Mouse (Mus musculus): ENCODE results near the gene Rnf213. TPM values are rescaled to one million over a fixed set of nuclear protein-coding genes. Genes with fewer than 3 reads are reported as not detected.

Gene Rnf213
- 12.0 and 12.4 TPM in 2 replicates for polyA plus RNA-seq (2014; fragmentation: Nextera tagmentation; extraction: Ambion mirVana)

DNA sequence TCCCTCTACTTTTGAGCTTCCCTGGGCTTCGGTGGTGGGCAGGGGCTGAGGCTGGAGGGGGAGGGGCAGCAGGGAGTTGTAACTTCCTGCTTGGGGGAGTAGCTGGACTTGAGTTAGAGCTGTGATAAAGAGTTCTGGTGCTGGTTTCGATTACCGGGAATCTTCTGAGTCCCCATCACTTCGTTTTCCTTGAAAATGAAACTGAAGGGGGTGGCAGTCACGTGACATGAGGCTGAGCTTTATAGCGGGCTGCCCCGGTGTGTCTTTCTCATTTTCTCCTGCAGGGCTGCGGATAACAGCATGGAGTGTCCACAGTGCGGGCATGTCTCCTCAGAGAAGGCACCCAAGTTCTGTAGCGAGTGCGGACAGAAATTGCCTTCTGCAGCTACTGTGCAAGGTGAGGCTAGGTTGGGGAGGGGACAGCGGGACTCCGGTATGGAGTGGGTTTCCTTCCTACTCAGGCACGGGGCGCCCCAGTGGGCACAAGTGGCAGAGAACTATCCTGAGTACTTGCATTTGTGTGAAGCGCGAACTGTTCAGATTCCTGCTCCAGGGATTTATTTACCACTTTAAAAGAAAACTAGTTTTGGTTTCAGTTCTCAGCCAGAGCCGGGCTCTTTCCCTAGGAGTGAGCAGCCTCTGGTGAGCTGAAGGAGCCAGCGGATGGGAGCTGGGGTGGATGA, at the start of gene Rnf213:
Gene Rnf213 (plus strand): TSS at position 301 of the 683 bp plus-strand sequence.
- H3K36me3 ChIP-seq (ENCODE audit: control insufficient read depth, insufficient read depth, low read length), result peaks cover 9% of the 10 kb centered on the region; the same call in 1 of the 2 replicates
- no peaks in the 10 kb centered on the region for H3K27me3 ChIP-seq (ENCODE audit: control insufficient read depth, insufficient read depth, low read length)
- ATAC-seq (ENCODE audit: insufficient number of reproducible peaks, insufficient read depth, low FRiP score, low read depth), result 0 out of 2 replicates have a peak, but pooled peaks have one; percentile 15

GRCm38 (mm10) chr11:119344178-119344577, 48.7 kb upstream of the Rnf213 start:
- H3K36me3 ChIP-seq (ENCODE audit: control insufficient read depth, insufficient read depth, low read length), result peaks cover 10% of the 10 kb centered on the region; the same call in 1 of the 2 replicates
- no peak overlapping the region for H3K4me3 ChIP-seq (ENCODE audit: control insufficient read depth in 1 of 2, insufficient read depth in 1 of 2, low read depth in 1 of 2, low read length in 2 of 2)
- ATAC-seq (ENCODE audit: insufficient number of reproducible peaks, insufficient read depth, low FRiP score, low read depth), result no peak
- H3K4me1 ChIP-seq (ENCODE audit: control insufficient read depth in 2 of 2, insufficient read depth in 2 of 2, low read length in 2 of 2), result peaks cover 8 to 10% of the 10 kb centered on the region in 2 experiments
- no peaks in the 10 kb centered on the region for H3K9me3 ChIP-seq (ENCODE audit: control insufficient read depth, low read length)
- no peaks in the 10 kb centered on the region for H3K27me3 ChIP-seq (ENCODE audit: control insufficient read depth, insufficient read depth, low read length)
- 90% methylated on average over 8 of the region's 8 CpGs for WGBS
- H3K9ac ChIP-seq (ENCODE audit: low read length), result no peak overlapping the region
- H3K4me2 ChIP-seq (ENCODE audit: low read length), result no peak overlapping the region
- H3K27ac ChIP-seq (replicated peaks in 1 of 2; ENCODE audit: control insufficient read depth in 1 of 2, insufficient read depth in 1 of 2, low read depth in 2 of 2, low read length in 2 of 2), result no peak overlapping the region

More for the DNA sequence above, at the start of gene Rnf213:
- H3K4me2 ChIP-seq (ENCODE audit: low read length), result peak within 1 kb of the TSS; percentile 96
- no peaks in the 10 kb centered on the region for H3K9me3 ChIP-seq (ENCODE audit: control insufficient read depth, low read length)
- 1% methylated on average over 19 of the region's 19 CpGs for WGBS
- H3K27ac ChIP-seq (replicated peaks in 1 of 2; ENCODE audit: control insufficient read depth in 1 of 2, insufficient read depth in 1 of 2, low read depth in 2 of 2, low read length in 2 of 2), result peak within 1 kb of the TSS; percentile 76 to 98
- peak within 1 kb of the TSS; percentile 58 to 96 for H3K4me3 ChIP-seq (ENCODE audit: control insufficient read depth in 1 of 2, insufficient read depth in 1 of 2, low read depth in 1 of 2, low read length in 2 of 2)
- H3K9ac ChIP-seq (ENCODE audit: low read length), result peak within 1 kb of the TSS; percentile 77
- H3K4me1 ChIP-seq (ENCODE audit: control insufficient read depth in 2 of 2, insufficient read depth in 2 of 2, low read length in 2 of 2), result peaks cover 22 to 30% of the 10 kb centered on the region in 2 experiments

DNA sequence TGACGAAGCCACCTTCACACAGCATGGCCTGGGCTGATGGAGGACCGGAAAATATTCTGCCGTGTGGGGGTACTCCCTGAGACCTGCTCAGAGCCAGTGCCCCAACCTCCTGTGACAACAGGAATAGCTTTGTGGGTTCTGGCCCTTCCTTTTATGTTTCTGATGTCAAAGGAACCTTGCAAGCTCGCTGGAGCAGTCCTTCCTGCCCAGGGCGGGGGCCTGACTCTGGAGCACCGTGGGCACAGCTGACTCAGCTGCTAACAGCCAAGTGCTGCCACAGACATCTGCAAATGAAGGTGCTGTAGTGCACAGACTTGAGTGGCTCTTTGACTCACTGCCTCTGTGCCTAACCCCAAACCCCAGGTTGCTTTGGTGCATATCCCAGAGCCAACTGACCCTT, 48.0 kb upstream of the Rnf213 start:
- H3K9me3 ChIP-seq (ENCODE audit: control insufficient read depth, low read length), result no peaks in the 10 kb centered on the region
- no peak overlapping the region for H3K9ac ChIP-seq (ENCODE audit: low read length)
- peaks cover 10% of the 10 kb centered on the region; the same call in 1 of the 2 replicates for H3K36me3 ChIP-seq (ENCODE audit: control insufficient read depth, insufficient read depth, low read length)
- ATAC-seq (ENCODE audit: insufficient number of reproducible peaks, insufficient read depth, low FRiP score, low read depth), result no peak
- no peak overlapping the region for H3K27ac ChIP-seq (replicated peaks in 1 of 2; ENCODE audit: control insufficient read depth in 1 of 2, insufficient read depth in 1 of 2, low read depth in 2 of 2, low read length in 2 of 2)
- H3K4me3 ChIP-seq (ENCODE audit: control insufficient read depth in 1 of 2, insufficient read depth in 1 of 2, low read depth in 1 of 2, low read length in 2 of 2), result no peak overlapping the region
- H3K4me2 ChIP-seq (ENCODE audit: low read length), result no peak overlapping the region
- H3K27me3 ChIP-seq (ENCODE audit: control insufficient read depth, insufficient read depth, low read length), result no peaks in the 10 kb centered on the region
- 57% methylated on average over 6 of the region's 6 CpGs for WGBS
- peaks cover 8 to 10% of the 10 kb centered on the region in 2 experiments for H3K4me1 ChIP-seq (ENCODE audit: control insufficient read depth in 2 of 2, insufficient read depth in 2 of 2, low read length in 2 of 2)

DNA sequence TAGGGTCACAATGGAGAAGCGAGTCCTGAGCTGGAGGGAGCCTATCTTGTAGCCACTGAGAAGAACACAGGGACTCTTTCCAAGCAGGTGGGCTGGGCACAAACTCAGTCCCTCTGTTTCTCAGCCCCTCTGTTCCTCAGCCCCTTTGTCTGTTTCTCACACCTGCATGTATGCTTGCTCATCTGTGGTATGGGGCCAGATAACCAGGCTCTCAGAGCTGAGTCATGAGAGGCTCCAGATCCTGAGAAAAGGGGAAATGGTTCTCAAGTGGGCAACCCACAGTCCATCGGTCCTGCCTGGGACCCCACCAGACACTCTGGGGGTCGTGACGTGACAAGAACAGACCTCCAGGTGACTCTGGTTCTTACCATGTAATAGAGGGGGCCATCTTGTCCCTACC, 45.8 kb upstream of the Rnf213 start:
- no peaks in the 10 kb centered on the region for H3K27me3 ChIP-seq (ENCODE audit: control insufficient read depth, insufficient read depth, low read length)
- no peaks in the 10 kb centered on the region for H3K9me3 ChIP-seq (ENCODE audit: control insufficient read depth, low read length)
- 85% methylated on average over 4 of the region's 4 CpGs for WGBS
- H3K4me1 ChIP-seq (ENCODE audit: control insufficient read depth in 2 of 2, insufficient read depth in 2 of 2, low read length in 2 of 2), result peaks cover 6 to 8% of the 10 kb centered on the region in 2 experiments
- no peak for ATAC-seq (ENCODE audit: insufficient number of reproducible peaks, insufficient read depth, low FRiP score, low read depth)
- no peak overlapping the region for H3K4me2 ChIP-seq (ENCODE audit: low read length)
- H3K4me3 ChIP-seq (ENCODE audit: control insufficient read depth in 1 of 2, insufficient read depth in 1 of 2, low read depth in 1 of 2, low read length in 2 of 2), result no peak overlapping the region
- no peak overlapping the region for H3K27ac ChIP-seq (replicated peaks in 1 of 2; ENCODE audit: control insufficient read depth in 1 of 2, insufficient read depth in 1 of 2, low read depth in 2 of 2, low read length in 2 of 2)
- H3K9ac ChIP-seq (ENCODE audit: low read length), result no peak overlapping the region
- peaks cover 17% of the 10 kb centered on the region; the same call in 1 of the 2 replicates for H3K36me3 ChIP-seq (ENCODE audit: control insufficient read depth, insufficient read depth, low read length)

- H3K4me1 ChIP-seq (ENCODE audit: control insufficient read depth in 2 of 2, insufficient read depth in 2 of 2, low read length in 2 of 2), result peaks cover 9 to 14% of the 10 kb centered on the region in 2 experiments
- no peak overlapping the region for H3K4me3 ChIP-seq (ENCODE audit: control insufficient read depth in 1 of 2, insufficient read depth in 1 of 2, low read depth in 1 of 2, low read length in 2 of 2)
- H3K27ac ChIP-seq (replicated peaks in 1 of 2; ENCODE audit: control insufficient read depth in 1 of 2, insufficient read depth in 1 of 2, low read depth in 2 of 2, low read length in 2 of 2), result no peak overlapping the region
- H3K27me3 ChIP-seq (ENCODE audit: control insufficient read depth, insufficient read depth, low read length), result no peaks in the 10 kb centered on the region
- no peak overlapping the region for H3K4me2 ChIP-seq (ENCODE audit: low read length)
- H3K36me3 ChIP-seq (ENCODE audit: control insufficient read depth, insufficient read depth, low read length), result 0 out of 2 replicates have a peak, but pooled peaks cover 12% of the 10 kb centered on the region
- 73% methylated on average over 7 of the region's 7 CpGs for WGBS
- H3K9me3 ChIP-seq (ENCODE audit: control insufficient read depth, low read length), result no peaks in the 10 kb centered on the region
- no peak for ATAC-seq (ENCODE audit: insufficient number of reproducible peaks, insufficient read depth, low FRiP score, low read depth)
- H3K9ac ChIP-seq (ENCODE audit: low read length), result no peak overlapping the region
Measured at GRCm38 (mm10) chr11:119352113-119352512, 40.8 kb upstream of the Rnf213 start.

DNA sequence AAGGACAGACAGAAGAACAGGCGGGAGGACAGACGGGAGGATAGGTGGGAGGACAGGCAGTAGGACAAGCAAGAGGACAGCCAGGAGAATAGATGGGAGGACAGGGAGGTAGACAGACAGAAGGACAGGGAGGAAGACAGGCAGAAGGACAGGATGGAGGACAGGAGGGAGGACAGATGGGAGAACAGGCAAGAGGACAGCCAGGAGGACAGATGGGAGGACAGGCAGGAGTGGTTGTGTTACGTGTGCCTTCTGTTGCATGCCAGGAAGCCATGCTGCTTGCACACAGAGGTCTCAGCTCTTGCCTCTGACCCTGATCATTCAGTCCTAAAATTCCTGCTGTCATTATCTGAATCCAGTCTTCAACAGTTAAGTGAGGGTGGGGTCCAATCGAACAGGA, 39.0 kb upstream of the Rnf213 start:
- 0 out of 2 replicates have a peak overlapping the region, but pooled peaks have one; percentile 90 for H3K9ac ChIP-seq (ENCODE audit: low read length)
- no peak overlapping the region for H3K4me2 ChIP-seq (ENCODE audit: low read length)
- peaks cover 9 to 14% of the 10 kb centered on the region in 2 experiments for H3K4me1 ChIP-seq (ENCODE audit: control insufficient read depth in 2 of 2, insufficient read depth in 2 of 2, low read length in 2 of 2)
- H3K27ac ChIP-seq (replicated peaks in 1 of 2; ENCODE audit: control insufficient read depth in 1 of 2, insufficient read depth in 1 of 2, low read depth in 2 of 2, low read length in 2 of 2), result no peak overlapping the region
- no peaks in the 10 kb centered on the region for H3K27me3 ChIP-seq (ENCODE audit: control insufficient read depth, insufficient read depth, low read length)
- H3K9me3 ChIP-seq (ENCODE audit: control insufficient read depth, low read length), result no peaks in the 10 kb centered on the region
- WGBS, result 76% methylated on average over 4 of the region's 4 CpGs
- ATAC-seq (ENCODE audit: insufficient number of reproducible peaks, insufficient read depth, low FRiP score, low read depth), result no peak
- peaks cover 16% of the 10 kb centered on the region for H3K36me3 ChIP-seq (ENCODE audit: control insufficient read depth, insufficient read depth, low read length)
- H3K4me3 ChIP-seq (ENCODE audit: control insufficient read depth in 1 of 2, insufficient read depth in 1 of 2, low read depth in 1 of 2, low read length in 2 of 2), result no peak overlapping the region

DNA sequence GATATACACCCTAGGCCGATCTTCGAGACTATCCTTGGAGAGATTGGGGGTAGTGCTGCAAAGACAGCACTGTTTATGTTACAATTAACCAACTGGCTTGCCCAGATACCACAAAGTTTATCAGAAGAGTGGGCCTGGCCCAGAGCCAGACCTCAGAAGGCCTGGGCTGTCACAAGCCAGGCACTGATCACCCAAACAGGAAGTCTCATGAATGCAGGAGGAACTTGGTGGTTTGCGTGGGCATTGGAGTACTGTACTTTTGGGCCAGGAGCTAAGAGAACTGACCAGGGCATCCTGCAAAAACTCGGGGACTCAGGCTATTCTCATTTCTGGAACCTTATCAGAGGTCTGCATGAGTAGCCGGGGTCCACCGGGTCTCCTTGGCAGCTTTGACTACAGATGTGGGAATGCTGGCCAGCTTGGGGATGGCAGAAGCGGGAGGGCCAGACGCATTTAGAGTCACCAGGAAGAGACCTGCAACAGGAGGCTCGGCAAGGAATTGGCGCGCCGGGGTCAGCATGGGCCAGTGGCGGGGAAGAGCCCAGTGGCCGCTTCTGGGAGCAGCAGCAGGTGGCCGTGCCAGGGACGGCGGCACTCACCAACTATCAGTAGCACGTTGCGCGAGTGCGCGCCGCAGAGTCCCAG, 38.0 kb upstream of the Rnf213 start:
- WGBS, result 3% methylated on average over 16 of the region's 23 CpGs
- Histone ChIP-seq H3K36me3 (ENCODE audit: control insufficient read depth, insufficient read depth, low read length) (peaks cover 24% of the 10 kb centered on the region), H3K4me2 (ENCODE audit: low read length) (peak overlapping the region; percentile 90), H3K4me3 (ENCODE audit: control insufficient read depth in 1 of 2, insufficient read depth in 1 of 2, low read depth in 1 of 2, low read length in 2 of 2) (peak overlapping the region; percentile 63 to 79), H3K27me3 (ENCODE audit: control insufficient read depth, insufficient read depth, low read length) (no peaks in the 10 kb centered on the region), H3K9ac (ENCODE audit: low read length) (peak overlapping the region; percentile 90), H3K27ac (replicated peaks in 1 of 2; ENCODE audit: control insufficient read depth in 1 of 2, insufficient read depth in 1 of 2, low read depth in 2 of 2, low read length in 2 of 2) (peak overlapping the region; percentile 80 to 87), H3K4me1 (ENCODE audit: control insufficient read depth in 2 of 2, insufficient read depth in 2 of 2, low read length in 2 of 2) (peaks cover 9 to 14% of the 10 kb centered on the region in 2 experiments), H3K9me3 (ENCODE audit: control insufficient read depth, low read length) (no peaks in the 10 kb centered on the region)
- no peak for ATAC-seq (ENCODE audit: insufficient number of reproducible peaks, insufficient read depth, low FRiP score, low read depth)
